Mouse (Mus musculus): ENCODE measurements around the gene Borcs7. TPM values are rescaled to one million over a fixed set of nuclear protein-coding genes. Genes with fewer than 3 reads are reported as not detected.
"Not testable (repeated sequence)": the region's sequence is repeated elsewhere in the genome, so short reads cannot be mapped to it uniquely, and the experiment has no call there.

Gene Borcs7
- total RNA-seq, 1 experiment from 2014 or later, result 5.9 TPM

GRCm38 (mm10) chr19:46732673-46733072 lies 43.0 kb downstream of the Borcs7 start:
- ATAC-seq (replicated peaks in 1 of 2; ENCODE audit: insufficient read depth in 1 of 2, low FRiP score in 2 of 2, low TSS enrichment in 1 of 2, low read depth in 1 of 2, poor library complexity in 2 of 2, severe bottlenecking in 2 of 2), result not testable (repeated sequence)

DNA sequence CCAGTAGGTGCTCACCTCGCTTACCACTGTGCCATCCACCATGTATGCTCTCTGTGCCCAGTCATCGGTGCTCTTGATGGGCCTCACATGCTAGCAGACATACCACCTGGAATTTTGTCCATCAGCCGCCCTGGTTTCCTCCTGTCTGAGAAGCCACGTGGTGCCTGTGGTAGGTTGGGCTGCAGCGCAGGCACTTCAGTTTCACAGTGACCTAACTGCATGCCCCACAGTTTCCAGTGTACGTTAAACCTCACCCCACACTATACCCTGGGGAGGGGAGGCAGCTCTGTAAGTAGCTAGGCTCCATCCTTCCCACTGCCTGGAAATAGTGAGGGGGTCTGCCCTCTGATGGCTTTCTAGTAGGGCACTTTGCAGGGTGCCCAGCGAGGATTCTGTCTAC lies 43.9 kb downstream of the Borcs7 start:
- ATAC-seq (replicated peaks in 1 of 2; ENCODE audit: insufficient read depth in 1 of 2, low FRiP score in 2 of 2, low TSS enrichment in 1 of 2, low read depth in 1 of 2, poor library complexity in 2 of 2, severe bottlenecking in 2 of 2), result no peak

DNA sequence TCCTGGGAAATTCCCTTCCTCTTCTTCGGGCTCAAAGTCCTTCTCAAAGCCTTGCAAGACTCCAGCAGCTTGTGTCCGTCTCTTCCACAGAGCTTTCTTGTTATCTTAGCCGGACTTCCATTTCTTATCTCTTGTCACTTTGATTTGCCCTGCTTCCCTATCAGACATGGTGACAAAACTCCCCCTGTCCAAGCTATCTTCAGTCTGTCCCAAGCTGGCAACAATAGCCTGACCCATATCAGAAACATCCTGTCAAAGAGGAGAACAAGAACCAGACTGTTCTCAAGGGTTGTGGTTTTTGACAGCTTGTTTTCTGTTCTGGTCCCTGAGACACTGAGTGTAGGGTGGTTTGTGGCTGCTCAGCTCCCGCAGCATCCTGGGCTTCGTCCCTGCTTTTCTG lies 45.5 kb downstream of the Borcs7 start:
- no peak for ATAC-seq (replicated peaks in 1 of 2; ENCODE audit: insufficient read depth in 1 of 2, low FRiP score in 2 of 2, low TSS enrichment in 1 of 2, low read depth in 1 of 2, poor library complexity in 2 of 2, severe bottlenecking in 2 of 2)

- ATAC-seq (replicated peaks in 1 of 2; ENCODE audit: insufficient read depth in 1 of 2, low FRiP score in 2 of 2, low TSS enrichment in 1 of 2, low read depth in 1 of 2, poor library complexity in 2 of 2, severe bottlenecking in 2 of 2), result no peak
Observed at GRCm38 (mm10) chr19:46737106-46737505, 47.4 kb downstream of the Borcs7 start.

DNA sequence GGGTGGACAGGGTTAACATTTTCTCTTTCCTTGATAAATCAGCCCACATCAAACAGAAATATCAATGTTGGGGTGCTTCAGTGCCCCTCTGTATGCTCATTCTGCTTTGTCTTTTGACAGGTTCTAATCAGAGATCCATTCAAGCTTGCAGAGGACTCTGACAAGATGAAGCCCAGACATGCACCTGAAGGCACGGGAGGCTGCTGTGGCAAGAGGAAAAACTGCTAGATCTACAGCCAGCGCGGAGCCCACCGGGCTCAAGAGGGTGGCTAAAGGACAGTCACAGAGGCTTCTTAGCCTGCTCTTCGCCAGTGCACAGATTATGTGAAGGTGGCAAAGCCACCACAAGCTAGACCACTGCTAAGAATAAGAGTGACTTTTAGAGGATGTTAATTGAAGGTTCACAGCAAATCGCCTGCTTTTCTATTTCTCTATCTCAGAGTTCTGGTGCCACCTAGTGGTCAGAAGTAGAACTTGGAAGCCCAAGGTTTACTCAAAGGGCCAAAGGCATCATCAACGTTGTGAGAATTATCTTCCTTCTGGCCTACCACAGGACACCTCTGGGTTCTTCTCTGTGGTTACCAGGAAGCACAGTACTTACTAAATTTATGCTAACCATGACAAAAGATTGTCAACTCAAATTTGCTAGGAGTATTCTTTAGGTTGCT lies 50.8 kb downstream of the Borcs7 start:
- ATAC-seq (replicated peaks in 1 of 2; ENCODE audit: insufficient read depth in 1 of 2, low FRiP score in 2 of 2, low TSS enrichment in 1 of 2, low read depth in 1 of 2, poor library complexity in 2 of 2, severe bottlenecking in 2 of 2), result peak; percentile 67 to 74; a peak in 3 of 4 replicates

DNA sequence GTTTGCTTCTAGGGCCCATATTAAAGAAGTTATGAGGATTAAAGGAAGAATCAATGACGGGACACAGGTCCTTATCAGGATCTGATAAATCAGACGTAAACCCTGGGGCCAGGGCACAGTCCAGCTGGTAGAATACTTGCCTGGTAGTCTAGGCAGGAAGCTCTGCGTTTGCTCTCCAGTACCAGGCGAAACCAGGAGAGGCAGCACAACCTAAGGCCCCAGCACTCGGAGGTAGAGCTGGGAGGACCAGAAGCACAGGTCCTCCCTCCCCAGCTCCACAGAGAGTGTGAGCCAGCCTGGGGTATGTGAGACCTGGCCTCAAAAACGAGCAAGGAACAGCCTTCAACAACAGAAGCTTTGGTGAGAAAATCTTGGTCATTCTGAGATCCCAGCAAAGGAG lies 51.9 kb downstream of the Borcs7 start:
- ATAC-seq (replicated peaks in 1 of 2; ENCODE audit: insufficient read depth in 1 of 2, low FRiP score in 2 of 2, low TSS enrichment in 1 of 2, low read depth in 1 of 2, poor library complexity in 2 of 2, severe bottlenecking in 2 of 2), result no peak

DNA sequence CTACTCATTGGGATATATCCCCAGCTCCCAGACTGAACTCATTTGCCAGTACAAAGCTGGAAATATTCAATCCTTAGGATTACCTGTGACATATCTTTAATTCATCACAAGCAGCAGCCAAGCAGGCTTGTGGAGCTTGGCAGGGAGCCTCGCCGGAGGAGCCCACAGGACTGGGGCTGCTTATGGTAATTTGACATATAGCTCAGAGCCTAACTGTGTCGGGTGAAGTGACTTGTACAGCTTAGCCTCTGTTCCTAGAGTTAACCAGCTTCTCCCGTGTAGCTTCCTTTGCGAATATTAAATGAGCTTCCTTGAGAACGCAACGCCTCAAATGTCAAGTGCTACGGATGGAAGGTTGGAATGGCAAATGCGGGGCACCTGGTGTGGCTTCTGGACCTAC lies 55.0 kb downstream of the Borcs7 start:
- no peak for ATAC-seq (replicated peaks in 1 of 2; ENCODE audit: insufficient read depth in 1 of 2, low FRiP score in 2 of 2, low TSS enrichment in 1 of 2, low read depth in 1 of 2, poor library complexity in 2 of 2, severe bottlenecking in 2 of 2)

GRCm38 (mm10) chr19:46747799-46748198 lies 58.1 kb downstream of the Borcs7 start:
- ATAC-seq (replicated peaks in 1 of 2; ENCODE audit: insufficient read depth in 1 of 2, low FRiP score in 2 of 2, low TSS enrichment in 1 of 2, low read depth in 1 of 2, poor library complexity in 2 of 2, severe bottlenecking in 2 of 2), result no peak; a peak in 1 of 4 replicates

DNA sequence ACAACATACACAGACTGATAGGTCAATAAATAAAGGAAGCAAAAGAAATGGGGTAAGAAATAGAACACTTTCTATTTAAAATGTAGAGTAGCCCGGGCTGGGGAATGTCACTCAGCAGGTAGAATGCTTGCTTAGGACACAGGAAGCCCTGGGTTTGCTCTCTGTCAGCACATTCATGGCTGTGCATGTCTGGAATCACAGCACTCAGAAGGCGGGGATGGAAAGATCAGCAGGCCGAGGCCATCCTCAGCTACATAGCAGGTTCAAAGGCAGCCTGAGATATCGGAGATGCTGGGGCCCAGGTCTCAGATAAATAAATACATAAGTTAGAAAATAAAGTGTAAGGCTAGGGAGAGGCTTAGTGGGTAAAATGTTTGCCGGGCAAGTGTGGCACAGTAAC lies 62.5 kb downstream of the Borcs7 start:
- no peak for ATAC-seq (replicated peaks in 1 of 2; ENCODE audit: insufficient read depth in 1 of 2, low FRiP score in 2 of 2, low TSS enrichment in 1 of 2, low read depth in 1 of 2, poor library complexity in 2 of 2, severe bottlenecking in 2 of 2)

Other genes starting within 250 kb of the Borcs7 start
- 18.0 and 21.6 TPM in 2 replicates for gene Trim8, start 188.2 kb upstream of the Borcs7 start, total RNA-seq (2017)
- 28.8 and 35.8 TPM in 2 replicates for gene Arl3, start 116.7 kb upstream of the Borcs7 start, total RNA-seq (2017)
- 7.8 and 12.5 TPM in 2 replicates for gene Sfxn2, start 116.5 kb upstream of the Borcs7 start, total RNA-seq (2017)
- gene Wbp1l, start 90.8 kb upstream of the Borcs7 start, total RNA-seq (2017), result 40.5 and 41.6 TPM in 2 replicates
- not detected in 2 replicates for gene Cyp17a1, start 16.7 kb upstream of the Borcs7 start, total RNA-seq (2017)
- gene As3mt, start 17.6 kb downstream of the Borcs7 start, total RNA-seq (2017), result 62.6 and 67.5 TPM in 2 replicates
- 4.3 and 8.4 TPM in 2 replicates for gene Cnnm2, start 71.7 kb downstream of the Borcs7 start, total RNA-seq (2017)